Mouse (Mus musculus): ENCODE measurements at regions not wholly inside any gene's neighbourhood (a gene's known extent, or its start where the extent isn't known, plus 50 kb on each side); places are given as distances from the start of the nearest gene placed in this dataset.

DNA sequence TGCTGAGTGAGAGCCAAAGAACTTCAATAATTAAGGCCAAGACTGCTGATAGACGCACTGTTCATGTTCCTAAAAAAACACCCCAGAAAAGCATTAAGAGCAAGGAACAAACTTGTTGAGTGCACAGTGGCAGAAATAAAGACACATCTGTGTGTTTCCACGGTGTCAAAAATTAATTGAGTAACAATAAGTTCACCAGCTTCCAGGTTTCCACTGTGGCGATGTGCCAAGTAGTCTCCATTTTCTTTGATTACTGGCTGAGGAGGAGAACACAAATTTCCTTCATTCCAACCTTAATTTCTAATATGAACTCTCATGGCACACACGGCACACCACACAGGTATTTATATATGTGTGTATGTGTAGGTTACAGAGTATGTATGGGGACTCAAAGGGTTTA, 54.3 kb upstream of the Lrpap1 start:
- TF ChIP-seq CTCF (IDR thresholded peaks at IDR 0.05; ENCODE audit: extremely low read depth, insufficient read depth, low read length) (no peak), POLR2A (IDR thresholded peaks at IDR 0.05; ENCODE audit: extremely low read depth, insufficient read depth, low read length) (no peak)

Measured in cortical plate, adult 2 months (tissue).